Mouse (Mus musculus) layer of hippocampus, adult 2 months (tissue): ENCODE measurements around the gene Amz1. TPM values are rescaled to one million over a fixed set of nuclear protein-coding genes. Genes with fewer than 3 reads are reported as not detected.

Experiments
- DNase-seq, 2 experiments: peaks; one replicate each; pipeline ENCODE4 v3.0.0; 2022; ENCODE audit warnings: low spot score in 2 of 2
- H3K27ac ChIP-seq: fragments of 200-600 bp; 2 replicates; pipeline ENCODE4 v1.8.1; 2022
- H3K4me3 ChIP-seq: fragments of 200-600 bp; 2 replicates; pipeline ENCODE4 v1.8.1; 2022; ENCODE audit warnings: mild to moderate bottlenecking
- CTCF ChIP-seq: fragments of 200-600 bp; conservative IDR thresholded peaks from 2 replicates; pipeline ENCODE4 v1.8.1; 2022; ENCODE audit warnings: antibody characterized with exemption, mild to moderate bottlenecking, moderate library complexity
- total RNA-seq, 2 experiments: library from RNA; stranded (reverse); gene quantifications; 2 replicates each; pipeline ENCODE4 v1.2.3; 2021

Gene Amz1
- total RNA-seq, 2 experiments from 2014 or later, result 13.8 to 13.9 TPM

GRCm38 (mm10) chr5:140731040-140731797 is 7.3 kb downstream of the Amz1 start:
- no peak for TF ChIP-seq CTCF
- no peak overlapping the region for H3K27ac ChIP-seq
- H3K4me3 ChIP-seq, result no peak overlapping the region
- DNase-seq, result no peak

- DNase-seq, result no peak
- peak; percentile 73 for TF ChIP-seq CTCF
- no peak overlapping the region for H3K27ac ChIP-seq
- no peak overlapping the region for H3K4me3 ChIP-seq
Observed at GRCm38 (mm10) chr5:140732195-140732594, 8.3 kb downstream of the Amz1 start.

- no peak for TF ChIP-seq CTCF
- DNase-seq, result no peak
- Histone ChIP-seq H3K27ac (no peak overlapping the region), H3K4me3 (no peak overlapping the region)
Observed at GRCm38 (mm10) chr5:140733336-140733735, 9.4 kb downstream of the Amz1 start.

GRCm38 (mm10) chr5:140735297-140735696 is 11.4 kb downstream of the Amz1 start:
- DNase-seq, result no peak
- TF ChIP-seq CTCF, result no peak
- Histone ChIP-seq H3K27ac (no peak overlapping the region), H3K4me3 (peak overlapping the region; percentile 47)

GRCm38 (mm10) chr5:140736166-140736565 is 12.2 kb downstream of the Amz1 start:
- H3K4me3 ChIP-seq, result no peak overlapping the region; the same call in 1 of the 2 replicates
- no peak for DNase-seq
- H3K27ac ChIP-seq, result no peak overlapping the region
- no peak for TF ChIP-seq CTCF

- H3K4me3 ChIP-seq, result no peak overlapping the region
- TF ChIP-seq CTCF, result peak; percentile 47
- no peak overlapping the region for H3K27ac ChIP-seq
- DNase-seq, result no peak
Observed at GRCm38 (mm10) chr5:140739813-140740212, 15.9 kb downstream of the Amz1 start.

GRCm38 (mm10) chr5:140741040-140741439 is 17.1 kb downstream of the Amz1 start:
- no peak for DNase-seq
- no peak overlapping the region for H3K27ac ChIP-seq
- no peak for TF ChIP-seq CTCF
- no peak overlapping the region for H3K4me3 ChIP-seq

GRCm38 (mm10) chr5:140741877-140742276 is 17.9 kb downstream of the Amz1 start:
- TF ChIP-seq CTCF, result peak; percentile 80
- no peak overlapping the region for H3K4me3 ChIP-seq
- no peak for DNase-seq
- H3K27ac ChIP-seq, result no peak overlapping the region

- peak; percentile 68 for TF ChIP-seq CTCF
- Histone ChIP-seq H3K4me3 (no peak overlapping the region), H3K27ac (no peak overlapping the region)
- DNase-seq, result no peak
Observed at GRCm38 (mm10) chr5:140743706-140744131, 19.8 kb downstream of the Amz1 start.

- no peak for DNase-seq
- TF ChIP-seq CTCF, result no peak
- H3K4me3 ChIP-seq, result no peak overlapping the region
- no peak overlapping the region for H3K27ac ChIP-seq
Observed at GRCm38 (mm10) chr5:140748425-140748824, 24.5 kb downstream of the Amz1 start.

- TF ChIP-seq CTCF, result peak; percentile 85
- peak; percentile 62 to 71 for DNase-seq
- Histone ChIP-seq H3K27ac (peak overlapping the region; percentile 69; the same call in 1 of the 2 replicates), H3K4me3 (peak overlapping the region; percentile 43)
Observed at GRCm38 (mm10) chr5:140749062-140749875, 25.3 kb downstream of the Amz1 start.

- peak; percentile 80 for TF ChIP-seq CTCF
- peak in 1 of 2 experiments; percentile 55 for DNase-seq
- Histone ChIP-seq H3K4me3 (no peak overlapping the region), H3K27ac (no peak overlapping the region)
Observed at GRCm38 (mm10) chr5:140750925-140751324, 27.0 kb downstream of the Amz1 start.

- Histone ChIP-seq H3K4me3 (no peak overlapping the region), H3K27ac (no peak overlapping the region)
- TF ChIP-seq CTCF, result no peak
- no peak for DNase-seq
Observed at GRCm38 (mm10) chr5:140752041-140752440, 28.1 kb downstream of the Amz1 start.
